Mouse (Mus musculus) hematopoietic stem cell, adult 5-6 weeks (primary cell): ENCODE measurements around the gene Ccdc38. TPM values are rescaled to one million over a fixed set of nuclear protein-coding genes. Genes with fewer than 3 reads are reported as not detected.
A peak's percentile ranks its signal among the peaks of the same experiment; 100 is the strongest.

ENCODE experiments used
- ATAC-seq, 2 experiments: fragments of 125-278 bp in 1 of 2; replicated peaks in 1 of 2; 2 replicates each; pipeline ENCODE4 v1.8.0; 2016 to 2017; ENCODE audit warnings: inconsistent platforms in 2 of 2, mild to moderate bottlenecking in 2 of 2, moderate number of reproducible peaks in 2 of 2, low read depth in 1 of 2, moderate TSS enrichment in 1 of 2; ENCODE audit not compliant: low FRiP score in 2 of 2, poor library complexity in 2 of 2, severe bottlenecking in 2 of 2, insufficient read depth in 1 of 2, low TSS enrichment in 1 of 2
- total RNA-seq: library from RNA; stranded (forward); fragments of 172-1452, 232-1000 nt; gene quantifications from 2 replicates; pipeline ENCODE4 v1.2.3, GENCODE M21; 2017

Ccdc38 gene
- total RNA-seq, result not detected in 2 replicates

DNA sequence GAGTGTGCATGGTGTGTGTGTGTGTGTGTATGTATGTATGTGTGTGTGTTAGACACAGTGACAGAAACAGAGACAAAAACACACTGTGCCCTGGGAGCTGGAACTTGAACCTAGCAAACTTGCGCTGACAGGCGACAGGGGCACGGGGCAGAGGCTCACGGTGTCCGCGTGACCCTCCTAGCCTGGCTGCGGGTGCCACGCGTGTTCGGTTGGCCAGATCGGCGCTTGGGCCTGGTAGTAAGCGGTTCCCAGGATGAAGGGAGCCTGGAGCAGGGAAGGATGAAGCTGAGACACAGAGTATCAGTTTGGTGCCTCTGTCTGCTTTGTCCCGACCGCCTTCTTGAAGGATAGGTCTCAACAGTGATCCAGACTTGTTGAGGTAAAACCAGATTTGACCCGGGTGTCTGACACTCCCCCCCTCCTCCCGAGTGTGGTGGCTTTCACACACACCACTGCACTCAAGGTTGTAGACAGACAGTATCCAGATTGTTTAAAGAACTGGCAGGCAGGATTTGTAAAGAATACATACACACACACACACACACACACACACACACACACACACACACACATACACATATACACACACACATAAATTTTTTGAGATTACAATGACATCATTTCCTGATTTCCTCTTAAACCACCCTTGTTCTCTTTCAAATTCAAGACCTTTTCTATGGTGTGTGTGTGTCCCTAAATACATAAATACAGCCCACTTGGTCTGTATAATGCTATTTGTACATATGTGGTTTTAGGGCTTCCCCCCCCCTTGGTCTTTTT is at the start of gene Ccdc38:
Gene Ccdc38 (plus strand): TSS at position 202 of the 780 bp plus-strand sequence.
- ATAC-seq, result 0 out of 4 replicates have a peak, but pooled peaks of 1 of the 2 experiments have one; percentile 4

- peak; percentile 17 to 29; a peak in 2 of 4 replicates for ATAC-seq
Observed at GRCm38 (mm10) chr10:93500864-93501263, 39.6 kb upstream of the Ccdc38 start.

GRCm38 (mm10) chr10:93501346-93501745 is 39.1 kb upstream of the Ccdc38 start:
- no peak for ATAC-seq

DNA sequence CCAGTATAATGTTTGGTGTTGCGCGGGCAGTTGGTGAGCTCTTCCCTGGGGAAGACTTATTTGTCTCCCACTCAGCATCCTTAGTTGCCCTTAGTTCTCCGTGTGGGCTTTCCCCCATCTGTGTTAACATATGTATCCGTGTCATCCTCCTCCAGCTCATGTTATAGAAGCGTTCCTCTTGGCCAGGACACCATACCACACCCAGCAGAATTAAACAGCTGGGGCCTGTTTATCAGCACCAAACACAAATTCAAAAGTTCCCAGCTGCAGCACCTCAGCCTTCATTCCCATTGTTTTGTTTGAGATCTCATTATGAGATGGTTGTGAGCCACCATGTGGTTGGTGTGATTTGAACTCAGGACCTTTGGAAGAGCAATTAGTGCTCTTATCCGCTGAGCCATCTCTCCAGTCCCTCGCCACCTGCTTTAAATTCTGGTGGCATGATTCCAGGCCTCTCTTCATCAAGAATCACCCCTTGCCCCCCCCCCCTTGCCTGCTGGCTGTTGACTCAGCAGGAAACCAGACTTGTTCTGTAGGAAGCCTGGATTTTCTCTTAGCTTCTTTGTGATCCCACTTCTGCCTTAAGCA is 32.0 kb upstream of the Ccdc38 start:
- no peak for ATAC-seq

DNA sequence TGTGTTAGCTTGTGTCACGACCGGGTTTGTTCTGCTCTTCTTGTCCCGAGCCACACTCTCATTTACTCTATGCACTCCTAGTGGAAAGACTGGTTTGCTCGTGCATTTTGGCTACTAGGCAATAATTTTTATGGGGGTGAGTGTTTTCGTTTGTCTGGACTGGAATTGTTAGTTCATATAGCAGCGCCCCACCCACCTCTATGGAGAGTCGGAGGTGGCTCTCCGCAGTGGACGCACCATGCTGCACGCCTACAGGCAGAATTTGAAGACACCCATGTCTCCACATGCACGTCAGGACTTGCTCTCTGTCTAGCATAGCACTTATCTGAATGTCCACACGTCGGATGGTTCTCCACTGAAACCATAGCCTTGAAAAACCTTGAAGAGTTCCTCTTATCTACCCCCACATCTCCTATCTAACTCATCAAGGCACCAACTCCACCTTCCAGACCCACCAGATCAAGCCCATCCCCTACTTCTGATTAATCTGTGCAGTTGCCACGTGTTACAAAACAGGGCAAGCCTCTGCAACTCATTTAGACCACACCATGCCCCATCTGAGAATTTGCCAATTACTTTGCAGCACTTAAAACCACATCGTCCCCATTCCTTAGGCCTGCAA is 30.8 kb upstream of the Ccdc38 start:
- ATAC-seq, result no peak

- ATAC-seq, result no peak
Observed at GRCm38 (mm10) chr10:93515419-93515818, 25.0 kb upstream of the Ccdc38 start.

DNA sequence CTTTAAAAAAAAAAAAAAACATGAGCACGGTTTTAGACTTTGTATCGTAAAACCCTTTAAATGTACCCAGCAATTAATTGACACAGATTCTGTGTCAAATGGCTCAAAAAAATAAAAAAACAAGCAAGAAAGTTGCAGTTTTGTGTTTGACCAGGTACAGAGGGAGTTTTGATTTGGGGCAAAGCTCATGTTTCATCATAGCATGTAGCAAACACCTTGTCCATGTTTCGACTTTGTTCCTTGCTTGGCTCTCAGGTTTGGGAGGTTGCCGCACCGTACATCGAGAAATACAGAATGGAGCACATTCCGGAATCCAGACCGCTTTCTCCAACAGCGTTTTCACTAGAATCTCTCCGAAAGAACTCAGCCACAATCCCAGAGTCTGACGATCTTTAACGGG is 24.5 kb upstream of the Ccdc38 start:
- no peak for ATAC-seq

DNA sequence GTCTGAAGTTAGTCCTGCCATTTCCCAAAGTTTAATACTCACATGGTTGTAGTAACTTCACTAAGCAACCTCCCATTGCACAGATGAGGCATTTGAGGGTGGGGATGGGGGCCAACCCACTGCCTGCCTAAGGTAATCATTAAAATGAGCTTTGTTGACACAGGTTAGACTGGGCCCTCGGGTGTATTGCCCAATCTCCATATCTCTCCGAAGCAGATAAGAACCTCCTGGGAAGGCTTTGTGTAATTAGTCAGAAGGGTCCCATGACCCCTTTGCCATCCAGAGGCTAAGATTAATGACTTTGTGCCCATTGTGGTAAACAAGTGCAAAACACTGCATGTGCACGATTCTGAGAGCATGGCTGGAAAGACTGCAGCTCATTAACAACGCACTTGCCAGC is 22.7 kb upstream of the Ccdc38 start:
- ATAC-seq, result no peak

DNA sequence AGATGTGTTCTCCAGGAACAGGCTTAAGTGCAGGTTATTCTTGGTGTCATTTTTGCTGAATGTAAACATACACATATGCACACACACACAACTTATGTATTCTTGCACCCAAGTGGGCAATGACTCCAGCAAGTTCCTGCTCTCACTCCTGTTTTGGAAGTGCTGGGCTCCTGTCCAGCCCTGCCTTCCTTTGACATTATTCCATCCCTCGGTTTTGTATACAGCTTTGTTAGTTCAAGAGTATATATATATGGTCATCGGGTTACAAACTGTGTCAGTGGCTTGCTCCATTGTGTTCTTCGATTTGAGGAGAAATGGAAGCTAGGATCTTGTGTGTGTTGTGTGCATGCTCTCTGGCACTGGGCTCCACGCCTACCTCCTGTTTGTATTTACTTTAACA is 22.2 kb upstream of the Ccdc38 start:
- no peak for ATAC-seq

DNA sequence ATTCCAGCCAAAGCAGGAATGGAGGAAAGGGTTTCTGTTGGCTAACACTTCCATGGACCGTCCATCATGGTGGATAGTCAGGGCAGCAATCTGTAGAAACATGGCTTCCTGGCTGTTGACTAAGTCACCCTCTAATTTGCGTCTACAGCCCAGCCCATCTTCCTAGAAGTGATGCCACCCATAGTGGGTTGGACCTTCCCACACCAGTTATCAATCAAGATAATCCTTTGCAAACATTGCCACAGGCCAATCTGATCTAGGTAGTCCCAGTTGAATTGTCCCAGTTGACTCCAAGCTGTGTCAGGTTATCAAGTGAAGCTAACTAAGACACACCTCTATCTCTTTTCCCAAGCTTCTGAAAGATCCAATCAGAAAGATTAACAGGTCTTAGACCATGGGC is 21.8 kb upstream of the Ccdc38 start:
- no peak for ATAC-seq

DNA sequence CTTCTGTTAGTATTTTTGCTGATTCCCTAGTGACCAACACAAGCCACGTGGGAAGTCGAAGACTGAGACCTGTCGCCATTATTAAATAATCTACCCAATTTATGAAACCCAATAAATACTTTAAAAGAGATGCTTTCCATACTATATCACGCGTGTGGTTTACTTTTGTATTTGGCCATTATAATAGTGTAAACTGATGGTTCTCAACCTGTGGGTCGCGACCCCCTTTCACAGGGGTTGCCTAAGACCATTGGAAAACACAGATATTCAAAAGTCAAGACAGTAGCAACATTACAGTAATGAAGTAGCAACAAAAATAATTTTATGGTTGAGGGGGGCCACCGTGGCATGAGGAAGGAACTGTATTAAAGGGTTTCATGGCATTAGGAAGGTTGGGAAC is 21.3 kb upstream of the Ccdc38 start:
- ATAC-seq, result no peak

GRCm38 (mm10) chr10:93519756-93520155 is 20.7 kb upstream of the Ccdc38 start:
- no peak for ATAC-seq

DNA sequence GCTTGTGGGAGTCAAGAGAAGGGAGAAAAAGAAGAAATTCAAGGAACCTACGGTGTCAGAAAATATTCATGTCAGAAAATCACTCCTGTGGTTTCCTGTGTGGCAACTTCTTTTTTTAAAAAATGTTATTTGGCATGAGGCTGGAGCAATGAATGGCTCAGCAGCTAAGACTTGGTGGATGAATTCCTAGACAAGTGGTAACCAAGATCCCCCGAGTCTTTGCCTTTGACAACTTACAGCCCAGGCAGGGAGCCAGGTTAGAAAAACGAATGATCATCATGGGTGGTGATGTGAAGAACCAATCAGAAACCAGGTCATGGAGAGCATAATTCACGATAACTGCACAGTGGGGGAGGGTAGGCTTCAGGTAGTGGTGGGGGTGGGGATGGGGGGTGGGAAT is 19.4 kb upstream of the Ccdc38 start:
- peak; percentile 76 to 86 for ATAC-seq

DNA sequence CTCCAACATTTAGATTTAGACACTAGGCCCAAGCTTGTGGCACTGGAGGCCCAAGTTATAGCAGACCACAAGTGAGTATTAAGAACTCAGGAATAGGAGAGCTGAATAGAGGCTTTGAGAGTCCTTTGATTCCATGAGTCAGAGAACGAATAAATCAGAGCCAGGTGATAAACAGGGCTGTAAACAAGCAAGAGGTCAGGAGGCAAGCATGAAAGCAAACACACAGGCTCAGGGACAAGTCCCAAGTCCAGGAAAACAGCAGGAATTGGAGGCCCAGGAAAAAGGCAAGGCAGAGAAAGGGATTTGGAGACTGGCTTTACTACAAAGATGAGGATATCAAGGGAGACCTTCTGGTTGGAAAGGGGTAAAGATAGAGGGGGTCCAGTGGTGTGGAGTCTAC is 15.1 kb upstream of the Ccdc38 start:
- no peak for ATAC-seq

GRCm38 (mm10) chr10:93538287-93538686 is 2.1 kb upstream of the Ccdc38 start:
- no peak for ATAC-seq

GRCm38 (mm10) chr10:93538818-93539217 is 1.6 kb upstream of the Ccdc38 start:
- ATAC-seq, result no peak

DNA sequence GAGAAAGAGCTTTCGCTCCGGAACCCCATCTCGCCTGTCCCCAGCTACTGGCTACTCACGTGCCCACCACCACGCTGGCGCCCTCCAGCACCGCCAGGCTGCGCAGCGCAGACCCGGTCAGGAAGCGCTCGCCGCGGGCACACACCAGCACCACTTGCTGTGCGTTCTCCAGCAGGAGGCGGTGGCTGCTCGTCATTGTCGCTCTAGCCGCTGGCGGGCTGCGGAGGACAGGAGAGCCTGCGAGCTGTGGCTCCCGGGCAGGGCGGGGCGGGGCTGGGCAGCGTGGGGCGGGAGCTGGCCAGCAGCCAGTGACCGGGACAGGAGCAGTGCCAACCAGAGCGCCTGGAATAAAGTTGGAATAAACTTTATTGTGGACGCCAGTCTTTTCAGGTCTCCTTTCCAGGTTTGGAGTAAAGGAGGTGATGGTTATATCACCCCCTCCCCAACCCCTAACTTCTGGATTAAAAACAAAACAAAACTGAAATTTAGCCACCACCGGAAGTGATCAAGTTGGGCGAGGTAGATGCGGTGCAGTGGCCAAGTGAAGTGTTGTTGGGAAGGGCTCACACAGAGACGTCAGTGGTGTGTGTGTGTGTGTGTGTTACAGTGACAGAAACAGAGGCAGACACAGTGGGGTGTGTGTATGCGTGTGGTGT is 529 bp upstream of the Ccdc38 start, which contains the start of gene Amdhd1:
Gene Amdhd1 (minus strand): TSS at position 259 of the 656 bp plus-strand sequence.
- peak; percentile 94 to 95 for ATAC-seq

- ATAC-seq, result peak; percentile 14 to 40; a peak in 2 of 4 replicates
Observed at GRCm38 (mm10) chr10:93541585-93541984, 1.2 kb downstream of the Ccdc38 start.
